Mouse (Mus musculus): ENCODE data around the gene Chd3.

- no peak for TF ChIP-seq CTCF (IDR thresholded peaks at IDR 0.05; ENCODE audit: low read depth)
- no peak for TF ChIP-seq EP300 (IDR thresholded peaks at IDR 0.05; ENCODE audit: low read depth)
These were observed 10.4 kb upstream of the Chd3 start for GRCm38 (mm10) chr11:69379600-69379999.

All from liver, embryonic 14.5 days (tissue).